8 mouse cellular contexts compared by ENCODE assay signal in the genomic region with DNA sequence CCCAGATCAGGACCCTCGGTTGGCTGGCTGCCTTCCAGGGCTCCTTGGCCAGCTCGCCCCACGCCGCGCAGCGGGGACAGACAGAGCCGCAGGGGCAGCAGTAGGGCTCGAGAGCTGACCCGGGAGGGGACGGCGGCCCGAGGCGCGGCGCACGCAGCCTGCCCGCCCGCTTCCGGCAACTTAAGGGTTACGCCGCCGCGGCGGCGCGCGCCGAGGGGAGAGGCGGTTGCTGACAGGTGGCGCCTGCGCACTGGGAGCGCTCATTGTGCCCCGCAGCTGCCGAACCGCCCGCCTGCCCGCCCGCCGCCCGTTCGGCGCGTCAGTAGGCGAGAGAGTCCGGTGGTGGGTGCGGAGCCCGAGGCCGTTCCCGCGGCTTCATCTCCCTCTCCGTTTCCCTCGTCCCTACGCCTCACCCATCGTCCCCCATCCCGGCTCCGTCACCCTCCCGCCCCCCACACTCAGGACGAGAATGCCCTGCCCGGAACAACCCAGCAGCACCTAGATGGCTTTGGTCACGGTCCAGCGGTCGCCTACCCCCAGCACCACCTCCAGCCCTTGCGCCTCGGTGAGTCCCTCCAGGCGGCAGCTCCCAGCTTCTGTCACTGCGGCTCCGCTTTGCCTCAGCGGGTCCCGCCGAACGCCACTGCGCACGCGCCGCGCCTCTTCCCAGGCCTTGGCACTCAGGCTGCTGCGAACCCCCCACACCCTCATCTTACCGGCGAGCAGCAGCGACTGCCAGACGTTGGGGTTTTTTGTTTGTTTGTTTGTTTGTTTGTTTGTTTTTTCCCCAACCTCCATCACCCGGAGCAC. TPM values are rescaled to one million over a fixed set of nuclear protein-coding genes. Genes with fewer than 3 reads are reported as not detected.
DNase-seq lines count a peak whose midpoint lies in the region; ATAC-seq lines count a peak whose summit lies in the region.

A gene (plus strand): TSS at position 337 of the 810 bp plus-strand sequence.

- H3K4me2 ChIP-seq in lung, embryonic 16.5 days (ENCODE audit: low read depth, low read length): peak within 1 kb of the TSS; percentile 84

- H3K9ac ChIP-seq in lung, embryonic 16.5 days (ENCODE audit: low read length): peak within 1 kb of the TSS; percentile 89

- DNase-seq in Muller cell, postnatal 12 days (ENCODE audit: inconsistent ontology term): peak; percentile 92
- peak; percentile 79 for DNase-seq in cerebellum, adult 9-10 months
- peak; percentile 48 to 82 for DNase-seq in frontal cortex, adult 2 months (ENCODE audit: extremely low spot score in 1 of 2, low spot score in 1 of 2)
- peak; percentile 90 for DNase-seq in hindbrain, embryonic 10.5 days (ENCODE audit: low spot score)
- peak; percentile 84 for DNase-seq in layer of hippocampus, adult 9-11 months
- DNase-seq in ovary, postnatal 10 days (ENCODE audit: low spot score): peak; percentile 55
- peak; percentile 94 for DNase-seq in thymus, postnatal 0 days (ENCODE audit: low spot score)

- 0% methylated on average over 82 of the region's 82 CpGs for WGBS in hindbrain, embryonic 10.5 days
- 0% methylated on average over 52 of the region's 82 CpGs for WGBS in lung, embryonic 16.5 days

- no peaks in the 10 kb centered on the region for H3K27me3 ChIP-seq in hindbrain, embryonic 10.5 days (ENCODE audit: insufficient read depth, poor library complexity, severe bottlenecking)
- no peaks in the 10 kb centered on the region for H3K27me3 ChIP-seq in lung, embryonic 16.5 days (ENCODE audit: control insufficient read depth, insufficient read depth, low read depth, low read length)

- ATAC-seq in lung, embryonic 16.5 days (ENCODE audit: low read depth): peak; percentile 92

- H3K27ac ChIP-seq in hindbrain, embryonic 10.5 days: peak within 1 kb of the TSS; percentile 98
- peak within 1 kb of the TSS; percentile 86 for H3K27ac ChIP-seq in lung, embryonic 16.5 days (ENCODE audit: low read length)

- H3K4me3 ChIP-seq in hindbrain, embryonic 10.5 days: peak within 1 kb of the TSS; percentile 93
- H3K4me3 ChIP-seq in lung, embryonic 16.5 days (ENCODE audit: low read length): peak within 1 kb of the TSS; percentile 85

- no peaks in the 10 kb centered on the region for H3K36me3 ChIP-seq in hindbrain, embryonic 10.5 days
- H3K36me3 ChIP-seq in lung, embryonic 16.5 days (ENCODE audit: control insufficient read depth, insufficient read depth, low read length): no peaks in the 10 kb centered on the region

- peaks cover 29% of the 10 kb centered on the region for H3K4me1 ChIP-seq in hindbrain, embryonic 10.5 days (replicated peaks)
- H3K4me1 ChIP-seq in lung, embryonic 16.5 days (replicated peaks; ENCODE audit: control insufficient read depth, insufficient read depth, low read length): peaks cover 11% of the 10 kb centered on the region

- H3K9me3 ChIP-seq in hindbrain, embryonic 10.5 days: no peaks in the 10 kb centered on the region
- no peaks in the 10 kb centered on the region for H3K9me3 ChIP-seq in lung, embryonic 16.5 days (ENCODE audit: control insufficient read depth, low read length)

RNA-seq across cellular contexts. Expression of the gene that starts here (rescaled TPM):
- polyA plus RNA-seq in frontal cortex, adult 2 months (2012; rRNA removed): 14.6 and 15.6 TPM in 2 replicates
- polyA plus RNA-seq in hindbrain, embryonic 10.5 days (2016; fragmentation: Nextera tagmentation; extraction: Ambion mirVana): 9.0 and 10.1 TPM in 2 replicates
- 14.5 and 15.6 TPM in 2 replicates for polyA plus RNA-seq in lung, embryonic 16.5 days (2015; fragmentation: Nextera tagmentation; extraction: Ambion mirVana)
- 12.1 and 14.7 TPM in 2 replicates for polyA plus RNA-seq in thymus, postnatal 0 days (2015; fragmentation: Nextera tagmentation; extraction: Ambion mirVana)

Comparison
In these comparisons a context has a peak if more than half of its experiments do, and no peak if none do; other contexts are left out.
1. Peak in every context shown above with its lines: DNase-seq, ATAC-seq, H3K4me3 ChIP-seq and H3K27ac ChIP-seq.